Mouse (Mus musculus): Measurements from ENCODE around the gene Snrnp25.

GRCm38 (mm10) chr11:32198256-32198955 is 6.8 kb upstream of the Snrnp25 start:
- TF ChIP-seq POLR2AphosphoS2 (IDR thresholded peaks at IDR 0.05; ENCODE audit: insufficient read length, low read depth), result no peak
- no peak for TF ChIP-seq TCF3 (IDR thresholded peaks at IDR 0.05; ENCODE audit: insufficient read length, low read depth)
- TF ChIP-seq MYOD1 (IDR thresholded peaks at IDR 0.05; ENCODE audit: control insufficient read depth in 1 of 3, insufficient read length in 2 of 3, low read depth in 2 of 3), result no peak
- TF ChIP-seq POLR2A (IDR thresholded peaks at IDR 0.05; ENCODE audit: insufficient read length, low read depth), result no peak
- no peak for TF ChIP-seq MAX (IDR thresholded peaks at IDR 0.05; ENCODE audit: low read depth)
- no peak for TF ChIP-seq E2F4 (IDR thresholded peaks at IDR 0.05; ENCODE audit: insufficient read depth)
- TF ChIP-seq USF1 (IDR thresholded peaks at IDR 0.05; ENCODE audit: low read depth), result no peak
- TF ChIP-seq TCF12 (IDR thresholded peaks at IDR 0.05; ENCODE audit: insufficient read depth, poor library complexity, severe bottlenecking), result no peak
